Mouse (Mus musculus): Measurements from ENCODE around the gene Nadk2.

- no peak for TF ChIP-seq ZC3H11A (IDR thresholded peaks at IDR 0.05; ENCODE audit: borderline replicate concordance, low read depth, low read length)
- no peak for TF ChIP-seq ZNF384 (IDR thresholded peaks at IDR 0.05; ENCODE audit: low read depth, low read length)
- no peak for TF ChIP-seq MAFK (IDR thresholded peaks at IDR 0.05; ENCODE audit: insufficient read depth, low read depth, low read length)
- TF ChIP-seq CHD2 (IDR thresholded peaks at IDR 0.05; ENCODE audit: low read depth, low read length) = no peak
These were observed 43.5 kb downstream of the Nadk2 start for GRCm38 (mm10) chr15:9114599-9114998.

Measured in ES-E14 (cell line).